Mouse (Mus musculus): ENCODE measurements around the gene Klf7. TPM values are rescaled to one million over a fixed set of nuclear protein-coding genes. Genes with fewer than 3 reads are reported as not detected.

The Klf7 gene
- total and polyA plus RNA-seq, 3 experiments = 1.6 to 3.1 TPM; not detected in 1

DNA sequence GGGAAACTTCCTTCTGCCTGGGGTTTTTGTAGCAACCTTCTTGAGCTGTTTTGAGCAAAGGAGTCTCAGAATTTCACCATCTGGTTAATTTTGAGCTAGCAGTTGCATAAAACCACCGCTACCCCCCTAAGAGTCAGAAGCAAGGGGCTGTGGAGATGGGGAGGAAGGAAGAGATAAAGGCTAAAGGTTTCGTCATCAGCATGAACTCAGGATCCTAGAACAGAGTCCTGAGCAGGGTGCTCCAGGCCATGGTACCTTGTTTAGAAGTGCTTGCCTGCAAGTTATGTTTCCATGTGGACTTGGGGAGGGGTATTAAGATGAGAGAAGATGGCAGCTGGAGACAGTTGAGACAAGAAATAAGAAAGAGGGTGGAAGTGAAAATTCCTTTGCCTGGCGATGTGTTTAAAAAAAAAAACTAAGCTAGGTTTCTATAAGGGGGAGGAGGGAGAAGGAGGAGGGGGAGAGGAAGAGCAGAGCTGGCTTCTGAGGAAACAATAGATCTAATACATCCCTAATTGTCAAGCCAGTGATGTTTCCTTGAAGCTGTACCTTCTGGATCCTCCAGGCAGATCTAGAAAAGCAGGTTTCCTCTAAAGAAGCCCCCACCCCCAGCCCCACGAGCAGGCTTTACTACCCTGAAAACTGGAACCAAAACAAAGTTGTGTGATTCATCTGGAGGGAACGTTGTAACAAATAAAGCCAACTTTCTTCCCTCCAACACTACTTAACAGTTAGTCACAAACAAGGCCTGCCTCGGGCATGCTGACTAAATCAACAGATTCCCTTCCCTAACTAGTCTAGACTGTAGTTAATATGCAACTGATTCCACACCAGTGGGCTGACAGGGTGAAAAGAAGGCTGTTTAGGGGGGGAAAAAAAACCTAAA is 3.6 kb downstream of the Klf7 start:
- Histone ChIP-seq H3K9me3 (replicated peaks; ENCODE audit: insufficient read depth, low read length) (no peaks in the 10 kb centered on the region), H3K27ac (ENCODE audit: control insufficient read depth, low read depth, low read length) (peak overlapping the region; percentile 81), H3K4me3 (ENCODE audit: control insufficient read depth in 1 of 2, insufficient read depth in 1 of 2, low read depth in 2 of 2, low read length in 2 of 2) (peak overlapping the region; percentile 34 to 54), H3K4me1 (ENCODE audit: control insufficient read depth in 1 of 2, insufficient read depth in 2 of 2, low read length in 2 of 2) (peaks cover 12 to 29% of the 10 kb centered on the region in 2 experiments), H3K36me3 (ENCODE audit: control insufficient read depth in 1 of 2, insufficient read depth in 2 of 2, low read length in 2 of 2) (peaks cover 0 to 30% of the 10 kb centered on the region in 2 experiments; a peak in 2 of 4 replicates), H3K27me3 (ENCODE audit: control insufficient read depth in 1 of 2, insufficient read depth in 2 of 2, low read length in 2 of 2) (no peaks in the 10 kb centered on the region), H3K79me2 (ENCODE audit: control insufficient read depth, insufficient read depth, low read length, poor library complexity) (peaks cover 12% of the 10 kb centered on the region), H3K9ac (ENCODE audit: control insufficient read depth, low read depth, low read length, poor library complexity, severe bottlenecking) (peak overlapping the region; percentile 51)
- TF ChIP-seq MYC (IDR thresholded peaks at IDR 0.05; ENCODE audit: low read depth, low read length) (no peak), USF1 (IDR thresholded peaks at IDR 0.05; ENCODE audit: low read depth, low read length) (no peak), ZMIZ1 (IDR thresholded peaks at IDR 0.05; ENCODE audit: low read depth, low read length) (0 out of 2 replicates have a peak, but pooled peaks have one; percentile 19), RAD21 (IDR thresholded peaks at IDR 0.05; ENCODE audit: low read depth, low read length) (no peak), MYB (IDR thresholded peaks at IDR 0.05; ENCODE audit: low read depth, low read length) (no peak), TBP (IDR thresholded peaks at IDR 0.05; ENCODE audit: low read depth, low read length) (0 out of 2 replicates have a peak, but pooled peaks have one; percentile 26), POLR2AphosphoS5 (IDR thresholded peaks at IDR 0.05; ENCODE audit: borderline replicate concordance, low read depth, low read length) (no peak), ETS1 (IDR thresholded peaks at IDR 0.05; ENCODE audit: low read depth, low read length) (no peak; the same call in none of the 2 replicates), RCOR1 (IDR thresholded peaks at IDR 0.05; ENCODE audit: low read depth, low read length) (no peak), NELFE (IDR thresholded peaks at IDR 0.05; ENCODE audit: low read depth, low read length) (peak; percentile 30; the same call in 1 of the 2 replicates), SIN3A (IDR thresholded peaks at IDR 0.05; ENCODE audit: low read length) (no peak), POLR2AphosphoS2 (IDR thresholded peaks at IDR 0.05; ENCODE audit: low read length) (no peak), POLR2A (IDR thresholded peaks at IDR 0.05; ENCODE audit: control insufficient read depth in 1 of 2, insufficient read depth in 1 of 2, low read depth in 1 of 2, low read length in 2 of 2, poor library complexity in 1 of 2) (peak in 1 of 2 experiments; percentile 24; a peak in 1 of 4 replicates), ZKSCAN1 (IDR thresholded peaks at IDR 0.05; ENCODE audit: low read depth, low read length) (no peak), EP300 (IDR thresholded peaks at IDR 0.05; ENCODE audit: low read depth in 1 of 2, low read length in 2 of 2) (0 out of 4 replicates have a peak, but pooled peaks of 1 of the 2 experiments have one; percentile 35), MAFK (IDR thresholded peaks at IDR 0.05; ENCODE audit: borderline replicate concordance, low read depth, low read length) (no peak), CHD1 (IDR thresholded peaks at IDR 0.05; ENCODE audit: low read depth, low read length) (no peak), MEF2A (IDR thresholded peaks at IDR 0.05; ENCODE audit: extremely low read depth, insufficient replicate concordance, low read depth, low read length, poor library complexity, severe bottlenecking) (no peak), TCF12 (IDR thresholded peaks at IDR 0.05; ENCODE audit: low read depth, low read length) (no peak), KAT2A (conservative IDR thresholded peaks at IDR 0.05; ENCODE audit: low read depth, low read length) (no peak), CHD2 (IDR thresholded peaks at IDR 0.05; ENCODE audit: low read length) (no peak), GABPA (IDR thresholded peaks at IDR 0.05; ENCODE audit: low read depth, low read length) (no peak), MXI1 (IDR thresholded peaks at IDR 0.05; ENCODE audit: low read depth, low read length) (0 out of 2 replicates have a peak, but pooled peaks have one; percentile 11), TAL1 (IDR thresholded peaks at IDR 0.05; ENCODE audit: low read length) (no peak), ZNF384 (IDR thresholded peaks at IDR 0.05; ENCODE audit: low read depth, low read length) (peak; percentile 62), NRF1 (IDR thresholded peaks at IDR 0.05; ENCODE audit: insufficient read depth, low read depth, low read length, poor library complexity, severe bottlenecking) (no peak), MAZ (IDR thresholded peaks at IDR 0.05; ENCODE audit: low read depth, low read length) (peak; percentile 15; the same call in 1 of the 2 replicates), JUND (IDR thresholded peaks at IDR 0.05; ENCODE audit: low read depth, low read length) (no peak), CTCF (IDR thresholded peaks at IDR 0.05 in 2 of 3, conservative IDR thresholded peaks at IDR 0.05 in 1 of 3; ENCODE audit: control insufficient read depth in 1 of 3, insufficient read depth in 1 of 3, low read depth in 2 of 3, low read length in 3 of 3, poor library complexity in 1 of 3, severe bottlenecking in 1 of 3) (no peak)
- peak; percentile 35 for DNase-seq (ENCODE audit: low read depth, low spot score)

Data from MEL (cell line).